ENCODE assay signal across 11 mouse cellular contexts in the genomic region with DNA sequence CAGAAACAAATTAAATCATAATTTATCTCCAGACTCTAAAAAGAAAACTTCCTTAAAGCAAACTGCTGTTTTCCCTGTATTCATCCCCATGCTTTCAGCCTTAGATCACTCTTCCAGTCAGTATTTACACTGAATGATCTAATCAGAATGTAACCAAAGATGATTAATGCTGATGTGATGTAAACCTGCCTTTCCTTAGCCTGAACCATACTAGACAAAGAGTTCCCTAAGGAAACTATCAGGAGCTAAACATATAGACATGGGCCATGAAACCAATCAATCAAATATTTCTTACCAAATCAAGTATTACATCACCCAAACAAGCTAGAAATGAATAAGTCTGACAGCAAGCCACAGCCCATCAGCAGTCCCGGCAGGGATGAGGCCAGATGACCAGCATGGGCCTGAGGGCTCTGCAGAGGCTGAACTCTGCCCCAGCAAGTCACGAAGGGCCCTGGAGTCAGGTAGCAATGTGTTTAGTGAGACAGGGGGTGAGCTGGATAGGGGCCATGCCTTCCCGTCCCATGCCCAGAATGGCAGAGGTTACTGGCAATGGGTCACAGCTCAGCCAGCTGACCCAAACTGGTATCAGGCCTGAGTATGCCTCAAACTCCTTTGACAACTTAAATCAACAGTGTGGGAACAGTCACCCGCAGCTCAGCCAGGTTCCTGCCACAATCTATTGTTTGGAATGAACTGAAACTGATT.
A peak's percentile ranks its signal among the peaks of the same experiment; 100 is the strongest.
DNase-seq lines count a peak whose midpoint lies in the region; ATAC-seq and TF ChIP-seq lines count a peak whose summit lies in the region.
"Had no signal": no experiment of that assay in that cellular context is flagged by ENCODE, and none has a peak within 500 bp of the region (broad histone marks: within the 10 kb centered on the region; RNA-seq: fewer than 3 reads in every experiment).

No protein-coding gene starts in this region.

- intact Hi-C loops in heart, adult 2 months (cut with DNase I): no loop called here

- no peaks in the 10 kb centered on the region for H3K4me1 ChIP-seq in liver, postnatal 0 days (ENCODE audit: insufficient read depth)
- H3K4me1 ChIP-seq in liver, embryonic 11.5 days (replicated peaks; ENCODE audit: control insufficient read depth, insufficient read depth, low read length): no peaks in the 10 kb centered on the region
- H3K4me1 ChIP-seq in brown adipose tissue, adult 24 weeks (ENCODE audit: control insufficient read depth, insufficient read depth, insufficient read length, low read length): peaks cover 9% of the 10 kb centered on the region
- H3K4me1 ChIP-seq in heart, adult 2 months (ENCODE audit: control insufficient read depth, insufficient read depth, low read length): peaks cover 7% of the 10 kb centered on the region

- TF ChIP-seq POLR2A in heart, adult 2 months (IDR thresholded peaks at IDR 0.05; ENCODE audit: insufficient read depth, low read depth, low read length): no peak

- H3K27me3 ChIP-seq in liver, postnatal 0 days (ENCODE audit: insufficient read depth, low read length): no peaks in the 10 kb centered on the region
- no peaks in the 10 kb centered on the region for H3K27me3 ChIP-seq in liver, embryonic 11.5 days (replicated peaks; ENCODE audit: control insufficient read depth, insufficient read depth, low read length)
- no peaks in the 10 kb centered on the region for H3K27me3 ChIP-seq in heart, adult 2 months (ENCODE audit: control insufficient read depth, insufficient read depth, low read length)
- H3K27me3 ChIP-seq: limb, embryonic 13.5 days; neural tube, embryonic 12.5 days had no signal

- no peak for TF ChIP-seq CTCF in liver, postnatal 0 days (IDR thresholded peaks at IDR 0.05; ENCODE audit: low read depth)
- no peak for TF ChIP-seq CTCF in heart, adult 2 months (IDR thresholded peaks at IDR 0.05)

- H3K9ac ChIP-seq in liver, postnatal 0 days (replicated peaks): no peak overlapping the region
- H3K9ac ChIP-seq in liver, embryonic 11.5 days (ENCODE audit: low read depth, low read length): no peak overlapping the region
- no peak overlapping the region for H3K9ac ChIP-seq in heart, adult 2 months (ENCODE audit: low read depth, low read length)
- H3K9ac ChIP-seq: limb, embryonic 13.5 days; neural tube, embryonic 12.5 days had no signal

- H3K27ac ChIP-seq in liver, postnatal 0 days (ENCODE audit: low read depth): no peak overlapping the region
- no peak overlapping the region for H3K27ac ChIP-seq in liver, embryonic 11.5 days (ENCODE audit: low read depth, low read length)
- H3K27ac ChIP-seq in brown adipose tissue, adult 24 weeks (replicated peaks; ENCODE audit: low read depth, low read length): 0 out of 2 replicates have a peak overlapping the region, but pooled peaks have one; percentile 1
- no peak overlapping the region for H3K27ac ChIP-seq in heart, adult 2 months
- H3K27ac ChIP-seq: layer of hippocampus, adult 2 months; limb, embryonic 13.5 days; neural tube, embryonic 12.5 days had no signal

- no peaks in the 10 kb centered on the region for H3K79me2 ChIP-seq in heart, adult 2 months (replicated peaks; ENCODE audit: control insufficient read depth, insufficient read depth, low read length)

- no peaks in the 10 kb centered on the region for H3K9me3 ChIP-seq in liver, postnatal 0 days (ENCODE audit: low read length)
- H3K9me3 ChIP-seq in liver, embryonic 11.5 days (ENCODE audit: control insufficient read depth, low read length): no peaks in the 10 kb centered on the region
- H3K9me3 ChIP-seq: limb, embryonic 13.5 days; neural tube, embryonic 12.5 days had no signal

- no peak for TF ChIP-seq EP300 in liver, postnatal 0 days (IDR thresholded peaks at IDR 0.05; ENCODE audit: low read depth)
- no peak for TF ChIP-seq EP300 in heart, adult 2 months (IDR thresholded peaks at IDR 0.05; ENCODE audit: insufficient read depth, low read depth, low read length)

- no peak overlapping the region for H3K4me3 ChIP-seq in liver, postnatal 0 days (ENCODE audit: low read depth, low read length)
- H3K4me3 ChIP-seq in liver, embryonic 11.5 days (ENCODE audit: low read depth, low read length): no peak overlapping the region
- no peak overlapping the region for H3K4me3 ChIP-seq in brown adipose tissue, adult 24 weeks (ENCODE audit: insufficient read depth, low read depth, low read length)
- H3K4me3 ChIP-seq in heart, adult 2 months: no peak overlapping the region
- H3K4me3 ChIP-seq: layer of hippocampus, adult 2 months; limb, embryonic 13.5 days; neural tube, embryonic 12.5 days had no signal

- peak; percentile 16 to 20 for DNase-seq in cerebellum, postnatal 10 days
- no peak for DNase-seq in cerebellum, adult 9-10 months
- no peak for DNase-seq in liver, postnatal 0 days
- DNase-seq in liver, embryonic 11.5 days (ENCODE audit: low spot score): no peak
- DNase-seq in skeletal muscle tissue, adult 2 months (ENCODE audit: low read depth, low spot score): peak; percentile 23
- no peak for DNase-seq in heart, adult 2 months
- no peak for DNase-seq in thymus, postnatal 36 days

- H3K36me3 ChIP-seq in liver, postnatal 0 days (replicated peaks; ENCODE audit: insufficient read depth, low read length): no peaks in the 10 kb centered on the region
- H3K36me3 ChIP-seq in liver, embryonic 11.5 days (ENCODE audit: control insufficient read depth, insufficient read depth, low read length): no peaks in the 10 kb centered on the region
- H3K36me3 ChIP-seq in heart, adult 2 months (ENCODE audit: control insufficient read depth, insufficient read depth, low read length): peaks cover 9% of the 10 kb centered on the region
- H3K36me3 ChIP-seq: limb, embryonic 13.5 days; neural tube, embryonic 12.5 days had no signal

- no peak overlapping the region for H3K4me2 ChIP-seq in liver, postnatal 0 days (ENCODE audit: low read depth, low read length)
- no peak overlapping the region for H3K4me2 ChIP-seq in liver, embryonic 11.5 days
- H3K4me2 ChIP-seq: limb, embryonic 13.5 days; neural tube, embryonic 12.5 days had no signal

- 0 out of 2 replicates have a peak, but pooled peaks have one; percentile 27 for ATAC-seq in liver, postnatal 0 days
- ATAC-seq in liver, embryonic 11.5 days (replicated peaks; ENCODE audit: low FRiP score): no peak

- 67% methylated on average over 4 of the region's 4 CpGs for WGBS in liver, postnatal 0 days (ENCODE audit: insufficient replicate concordance)
- 76% methylated on average over 4 of the region's 4 CpGs for WGBS in liver, embryonic 11.5 days
- WGBS in heart, adult 2 months: 65% methylated on average over 4 of the region's 4 CpGs

Comparison
In these comparisons a context has a peak if more than half of its experiments do, and no peak if none do; other contexts are left out.
1. DNase-seq: peak in cerebellum, postnatal 10 days (2 of 2) and skeletal muscle tissue, adult 2 months (single experiment); none in cerebellum, adult 9-10 months (single experiment), liver, postnatal 0 days (single experiment), liver, embryonic 11.5 days (single experiment), heart, adult 2 months (0 of 2) and thymus, postnatal 36 days (0 of 2).